Mouse (Mus musculus): ENCODE measurements around the gene Lamtor3. TPM values are rescaled to one million over a fixed set of nuclear protein-coding genes. Genes with fewer than 3 reads are reported as not detected.

The Lamtor3 gene
- polyA plus RNA-seq, 1 experiment: 39.1 TPM

DNA sequence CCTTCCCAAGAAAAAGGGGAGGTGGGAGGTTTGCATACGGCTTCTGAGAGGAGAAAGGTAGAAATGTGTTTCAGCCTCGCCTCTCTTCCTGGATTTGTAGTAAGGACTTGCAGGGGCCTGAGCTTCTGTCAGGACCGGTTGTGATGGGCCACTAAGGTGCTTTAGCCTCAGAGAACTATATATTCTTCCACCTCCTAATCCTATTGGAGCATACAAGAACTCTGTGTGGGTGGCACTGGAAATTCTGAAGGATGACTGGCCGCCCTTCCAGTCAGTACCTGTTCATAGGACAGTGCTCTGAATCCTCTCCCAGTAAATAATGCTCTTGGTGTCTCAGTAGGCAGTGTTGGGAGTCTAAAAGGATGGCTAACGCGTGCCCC, 616 bp downstream of the Lamtor3 start:
- peaks cover 10% of the 10 kb centered on the region for H3K36me3 ChIP-seq (ENCODE audit: control insufficient read depth, insufficient read depth)

GRCm38 (mm10) chr3:137919398-137919797, 1.1 kb downstream of the Lamtor3 start:
- TF ChIP-seq MYOG (IDR thresholded peaks at IDR 0.05; ENCODE audit: control insufficient read depth, extremely low read depth, insufficient read length): no peak
- no peak for TF ChIP-seq USF1 (IDR thresholded peaks at IDR 0.05; ENCODE audit: low read depth)
- TF ChIP-seq CEBPB (IDR thresholded peaks at IDR 0.05; ENCODE audit: low read depth): no peak
- no peak for TF ChIP-seq MAX (IDR thresholded peaks at IDR 0.05)
- H3K36me3 ChIP-seq (ENCODE audit: control insufficient read depth, insufficient read depth): peaks cover 15% of the 10 kb centered on the region
- H3K27me3 ChIP-seq (ENCODE audit: control insufficient read depth, insufficient read depth, insufficient read length): no peaks in the 10 kb centered on the region
- H3ac ChIP-seq (ENCODE audit: control insufficient read depth, insufficient read length, low read depth): no peak overlapping the region
- peaks cover 11% of the 10 kb centered on the region for H3K79me3 ChIP-seq (ENCODE audit: low read depth)
- peaks cover 19% of the 10 kb centered on the region for H3K79me2 ChIP-seq (ENCODE audit: control insufficient read depth, insufficient read depth)
- peak overlapping the region; percentile 96 for H3K4me3 ChIP-seq (ENCODE audit: insufficient read depth, poor library complexity, severe bottlenecking)

More for the DNA sequence above, 616 bp downstream of the Lamtor3 start:
- TF ChIP-seq MYOD1 (IDR thresholded peaks at IDR 0.05; ENCODE audit: control insufficient read depth, insufficient read length, low read depth) (no peak), MYOG (IDR thresholded peaks at IDR 0.05; ENCODE audit: control insufficient read depth, extremely low read depth, insufficient read length) (no peak), FOSL1 (IDR thresholded peaks at IDR 0.05; ENCODE audit: insufficient read depth, low read length, poor library complexity, severe bottlenecking) (no peak), CEBPB (IDR thresholded peaks at IDR 0.05; ENCODE audit: low read depth) (no peak), CTCF (IDR thresholded peaks at IDR 0.05; ENCODE audit: control insufficient read depth, insufficient read depth, insufficient read length) (no peak), MAX (IDR thresholded peaks at IDR 0.05) (no peak), USF1 (IDR thresholded peaks at IDR 0.05; ENCODE audit: low read depth) (no peak)
- Histone ChIP-seq H3K79me2 (ENCODE audit: control insufficient read depth, insufficient read depth) (peaks cover 19% of the 10 kb centered on the region), H3K79me3 (ENCODE audit: low read depth) (peaks cover 11% of the 10 kb centered on the region), H3K4me3 (ENCODE audit: insufficient read depth, poor library complexity, severe bottlenecking) (peak overlapping the region; percentile 96), H3ac (ENCODE audit: control insufficient read depth, insufficient read length, low read depth) (peak overlapping the region; percentile 97), H3K27me3 (ENCODE audit: control insufficient read depth, insufficient read depth, insufficient read length) (no peaks in the 10 kb centered on the region)

- no peaks in the 10 kb centered on the region for H3K27me3 ChIP-seq (ENCODE audit: control insufficient read depth, insufficient read depth, insufficient read length)
- H3K79me2 ChIP-seq (ENCODE audit: control insufficient read depth, insufficient read depth): peaks cover 19% of the 10 kb centered on the region
- TF ChIP-seq FOSL1 (IDR thresholded peaks at IDR 0.05; ENCODE audit: insufficient read depth, low read length, poor library complexity, severe bottlenecking) (no peak), USF1 (IDR thresholded peaks at IDR 0.05; ENCODE audit: low read depth) (no peak)
- no peak overlapping the region for H3K4me3 ChIP-seq (ENCODE audit: insufficient read depth, poor library complexity, severe bottlenecking)
- peaks cover 11% of the 10 kb centered on the region for H3K79me3 ChIP-seq (ENCODE audit: low read depth)
- peaks cover 16% of the 10 kb centered on the region for H3K36me3 ChIP-seq (ENCODE audit: control insufficient read depth, insufficient read depth)
- H3ac ChIP-seq (ENCODE audit: control insufficient read depth, insufficient read length, low read depth): no peak overlapping the region
Observed at GRCm38 (mm10) chr3:137920594-137920993, 2.3 kb downstream of the Lamtor3 start.

DNA sequence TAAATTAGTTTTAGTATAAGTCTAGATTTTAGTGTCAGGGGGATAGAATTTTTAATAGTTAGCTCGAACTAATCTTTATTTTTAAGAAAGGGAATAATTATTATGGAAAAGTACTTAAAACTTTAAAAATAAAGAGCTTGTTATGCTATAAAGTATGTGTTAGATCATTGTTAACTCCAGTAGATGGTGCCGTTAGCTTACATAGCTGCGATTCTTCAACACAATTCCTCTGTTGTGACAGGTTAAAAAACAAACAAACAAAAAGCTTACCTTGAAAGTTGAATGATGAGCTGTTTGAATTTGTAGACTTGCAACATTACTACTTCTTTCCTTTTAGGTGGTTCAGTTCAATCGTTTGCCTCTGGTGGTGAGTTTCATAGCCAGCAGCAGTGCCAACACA, 8.7 kb downstream of the Lamtor3 start:
- Histone ChIP-seq H3K36me3 (ENCODE audit: control insufficient read depth, insufficient read depth) (peaks cover 23% of the 10 kb centered on the region), H3ac (ENCODE audit: control insufficient read depth, insufficient read length, low read depth) (no peak overlapping the region), H3K79me2 (ENCODE audit: control insufficient read depth, insufficient read depth) (no peaks in the 10 kb centered on the region), H3K79me3 (ENCODE audit: low read depth) (peaks cover 1% of the 10 kb centered on the region), H3K4me3 (ENCODE audit: insufficient read depth, poor library complexity, severe bottlenecking) (no peak overlapping the region), H3K27me3 (ENCODE audit: control insufficient read depth, insufficient read depth, insufficient read length) (no peaks in the 10 kb centered on the region)
- no peak for TF ChIP-seq CEBPB (IDR thresholded peaks at IDR 0.05; ENCODE audit: low read depth)
- TF ChIP-seq CTCF (IDR thresholded peaks at IDR 0.05; ENCODE audit: control insufficient read depth, insufficient read depth, insufficient read length): no peak
- TF ChIP-seq MYOD1 (IDR thresholded peaks at IDR 0.05; ENCODE audit: control insufficient read depth, insufficient read length, low read depth): no peak
- TF ChIP-seq USF1 (IDR thresholded peaks at IDR 0.05; ENCODE audit: low read depth): no peak
- no peak for TF ChIP-seq MAX (IDR thresholded peaks at IDR 0.05)
- TF ChIP-seq MYOG (IDR thresholded peaks at IDR 0.05; ENCODE audit: control insufficient read depth, extremely low read depth, insufficient read length): no peak
- TF ChIP-seq FOSL1 (IDR thresholded peaks at IDR 0.05; ENCODE audit: insufficient read depth, low read length, poor library complexity, severe bottlenecking): no peak

- no peaks in the 10 kb centered on the region for H3K79me3 ChIP-seq (ENCODE audit: low read depth)
- no peak overlapping the region for H3ac ChIP-seq (ENCODE audit: control insufficient read depth, insufficient read length, low read depth)
- no peak for TF ChIP-seq MAX (IDR thresholded peaks at IDR 0.05)
- TF ChIP-seq USF1 (IDR thresholded peaks at IDR 0.05; ENCODE audit: low read depth): no peak
- no peak for TF ChIP-seq FOSL1 (IDR thresholded peaks at IDR 0.05; ENCODE audit: insufficient read depth, low read length, poor library complexity, severe bottlenecking)
- no peak for TF ChIP-seq MYOG (IDR thresholded peaks at IDR 0.05; ENCODE audit: control insufficient read depth, extremely low read depth, insufficient read length)
- TF ChIP-seq MYOD1 (IDR thresholded peaks at IDR 0.05; ENCODE audit: control insufficient read depth, insufficient read length, low read depth): no peak
- no peak for TF ChIP-seq CEBPB (IDR thresholded peaks at IDR 0.05; ENCODE audit: low read depth)
- TF ChIP-seq CTCF (IDR thresholded peaks at IDR 0.05; ENCODE audit: control insufficient read depth, insufficient read depth, insufficient read length): no peak
- no peak overlapping the region for H3K4me3 ChIP-seq (ENCODE audit: insufficient read depth, poor library complexity, severe bottlenecking)
- no peaks in the 10 kb centered on the region for H3K27me3 ChIP-seq (ENCODE audit: control insufficient read depth, insufficient read depth, insufficient read length)
- no peaks in the 10 kb centered on the region for H3K79me2 ChIP-seq (ENCODE audit: control insufficient read depth, insufficient read depth)
- H3K36me3 ChIP-seq (ENCODE audit: control insufficient read depth, insufficient read depth): peaks cover 14% of the 10 kb centered on the region
Observed at GRCm38 (mm10) chr3:137929940-137930339, 11.6 kb downstream of the Lamtor3 start.

DNA sequence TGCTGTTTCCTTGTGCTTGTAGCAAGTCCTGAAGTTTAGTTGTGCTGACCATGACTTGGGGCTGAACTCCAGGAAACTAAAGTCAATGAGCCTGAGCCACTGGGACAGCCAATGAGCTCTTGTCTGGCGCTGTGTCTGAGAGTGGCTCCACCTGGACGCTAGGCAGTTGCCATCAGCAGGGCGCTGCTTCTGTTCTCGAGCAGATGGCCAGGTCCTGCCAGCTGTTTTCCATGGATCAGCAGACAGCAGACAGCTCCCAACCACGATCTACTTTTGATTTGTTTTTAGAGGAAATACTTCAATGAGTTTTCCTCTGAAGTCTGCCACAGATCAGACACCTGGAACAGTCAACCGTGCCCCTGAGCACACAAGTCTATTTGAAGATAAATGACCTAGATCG, 14.4 kb downstream of the Lamtor3 start:
- H3K79me3 ChIP-seq (ENCODE audit: low read depth): no peaks in the 10 kb centered on the region
- TF ChIP-seq CTCF (IDR thresholded peaks at IDR 0.05; ENCODE audit: control insufficient read depth, insufficient read depth, insufficient read length) (no peak), MAX (IDR thresholded peaks at IDR 0.05) (no peak), FOSL1 (IDR thresholded peaks at IDR 0.05; ENCODE audit: insufficient read depth, low read length, poor library complexity, severe bottlenecking) (no peak), CEBPB (IDR thresholded peaks at IDR 0.05; ENCODE audit: low read depth) (no peak), USF1 (IDR thresholded peaks at IDR 0.05; ENCODE audit: low read depth) (no peak), MYOG (IDR thresholded peaks at IDR 0.05; ENCODE audit: control insufficient read depth, extremely low read depth, insufficient read length) (no peak), MYOD1 (IDR thresholded peaks at IDR 0.05; ENCODE audit: control insufficient read depth, insufficient read length, low read depth) (no peak)
- no peak overlapping the region for H3K4me3 ChIP-seq (ENCODE audit: insufficient read depth, poor library complexity, severe bottlenecking)

More for the DNA sequence above, 14.4 kb downstream of the Lamtor3 start:
- Histone ChIP-seq H3K27me3 (ENCODE audit: control insufficient read depth, insufficient read depth, insufficient read length) (no peaks in the 10 kb centered on the region), H3ac (ENCODE audit: control insufficient read depth, insufficient read length, low read depth) (no peak overlapping the region), H3K79me2 (ENCODE audit: control insufficient read depth, insufficient read depth) (no peaks in the 10 kb centered on the region), H3K36me3 (ENCODE audit: control insufficient read depth, insufficient read depth) (peaks cover 14% of the 10 kb centered on the region)

Data from C2C12 (cell line).